Mouse (Mus musculus): Measurements from ENCODE around the gene Bach2.

Bach2 gene

GRCm38 (mm10) chr4:32440740-32441072, 202.1 kb downstream of the Bach2 start:
- DNase-seq: no peak

- DNase-seq: no peak
These were observed 206.1 kb downstream of the Bach2 start for GRCm38 (mm10) chr4:32444671-32445196.

GRCm38 (mm10) chr4:32447850-32448249, 209.2 kb downstream of the Bach2 start:
- DNase-seq: no peak

GRCm38 (mm10) chr4:32461986-32462385, 223.4 kb downstream of the Bach2 start:
- peak; percentile 52 for DNase-seq

GRCm38 (mm10) chr4:32463065-32463464, 224.5 kb downstream of the Bach2 start:
- DNase-seq: no peak

GRCm38 (mm10) chr4:32464540-32464939, 225.9 kb downstream of the Bach2 start:
- no peak for DNase-seq

GRCm38 (mm10) chr4:32466031-32466430, 227.4 kb downstream of the Bach2 start:
- no peak for DNase-seq

GRCm38 (mm10) chr4:32477977-32478660, 239.5 kb downstream of the Bach2 start:
- no peak for DNase-seq

GRCm38 (mm10) chr4:32479231-32479630, 240.6 kb downstream of the Bach2 start:
- no peak for DNase-seq

GRCm38 (mm10) chr4:32479801-32480700, 241.4 kb downstream of the Bach2 start:
- DNase-seq: no peak

- no peak for DNase-seq
These were observed 242.9 kb downstream of the Bach2 start for GRCm38 (mm10) chr4:32481366-32482055.

GRCm38 (mm10) chr4:32482138-32482537, 243.5 kb downstream of the Bach2 start:
- no peak for DNase-seq

- DNase-seq: no peak
These were observed 244.3 kb downstream of the Bach2 start for GRCm38 (mm10) chr4:32482936-32483335.

GRCm38 (mm10) chr4:32485848-32486247, 247.2 kb downstream of the Bach2 start:
- DNase-seq: no peak

GRCm38 (mm10) chr4:32486654-32487398, 248.2 kb downstream of the Bach2 start:
- no peak for DNase-seq

- DNase-seq: no peak
These were observed 250.6 kb downstream of the Bach2 start for GRCm38 (mm10) chr4:32489186-32489585.

GRCm38 (mm10) chr4:32491176-32491575, 252.6 kb downstream of the Bach2 start:
- no peak for DNase-seq

GRCm38 (mm10) chr4:32492834-32493233, 254.2 kb downstream of the Bach2 start:
- DNase-seq: no peak

- DNase-seq: no peak
These were observed 263.2 kb downstream of the Bach2 start for GRCm38 (mm10) chr4:32501780-32502179.

- no peak for DNase-seq
These were observed 263.6 kb downstream of the Bach2 start for GRCm38 (mm10) chr4:32502181-32502580.

- DNase-seq: no peak
These were observed 265.6 kb downstream of the Bach2 start for GRCm38 (mm10) chr4:32504236-32504635.

GRCm38 (mm10) chr4:32506306-32506808, 267.8 kb downstream of the Bach2 start:
- DNase-seq: no peak

Measured in layer of hippocampus, adult 9-11 months (tissue).